Mouse (Mus musculus) G1E (cell line): Measurements from ENCODE around the gene Apopt1.

Source experiments
- CTCF ChIP-seq: IDR thresholded peaks from 2 replicates; pipeline ENCODE4 v1.5.1; 2012; ENCODE audit warnings: low read depth, low read length, inconsistent platforms, mixed read lengths
- GATA1 ChIP-seq: IDR thresholded peaks from 2 replicates; pipeline ENCODE4 v1.6.1; 2012; ENCODE audit warnings: borderline replicate concordance, low read length, inconsistent platforms, mixed read lengths
- GATA2 ChIP-seq: IDR thresholded peaks from 2 replicates; pipeline ENCODE4 v1.6.1; 2012; ENCODE audit warnings: low read depth, low read length, inconsistent platforms, borderline replicate concordance

DNA sequence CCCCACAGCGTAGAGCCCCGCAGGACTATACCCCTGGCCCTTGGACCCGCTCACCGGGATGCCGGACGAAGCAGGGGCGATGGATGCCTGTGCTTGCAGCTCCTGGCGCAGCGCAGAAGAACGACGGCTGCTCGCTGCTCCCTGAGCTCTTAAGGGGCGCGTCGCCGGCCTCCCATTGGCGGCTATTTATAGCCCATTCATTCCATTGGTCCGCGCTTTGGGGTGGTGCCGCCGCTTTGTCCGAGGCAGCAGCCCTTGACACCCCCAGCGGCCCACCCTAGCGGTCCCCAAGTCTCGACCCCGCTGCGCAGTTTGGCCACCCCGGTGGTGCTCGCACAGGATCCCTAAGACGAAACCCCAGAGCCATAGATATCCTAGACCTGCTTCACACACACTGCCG, 40.9 kb upstream of the Apopt1 start, which contains the start of gene Ckb:
- TF ChIP-seq CTCF, result no peak
- no peak for TF ChIP-seq GATA2
- TF ChIP-seq GATA1, result no peak
